Mouse (Mus musculus): ENCODE measurements around the gene Zfp300. TPM values are rescaled to one million over a fixed set of nuclear protein-coding genes. Genes with fewer than 3 reads are reported as not detected.
A peak's percentile ranks its signal among the peaks of the same experiment; 100 is the strongest.

Zfp300 gene
- polyA plus RNA-seq, 1 experiment, result 0.22 TPM

GRCm38 (mm10) chrX:21062544-21062890 is 26.8 kb downstream of the Zfp300 start:
- Histone ChIP-seq H3K36me3 (ENCODE audit: control insufficient read depth, insufficient read depth) (no peaks in the 10 kb centered on the region), H3K79me3 (ENCODE audit: low read depth) (no peaks in the 10 kb centered on the region), H3K79me2 (ENCODE audit: control insufficient read depth, insufficient read depth) (no peaks in the 10 kb centered on the region), H3ac (ENCODE audit: control insufficient read depth, insufficient read length, low read depth) (no peak overlapping the region), H3K4me3 (ENCODE audit: insufficient read depth, poor library complexity, severe bottlenecking) (no peak overlapping the region), H3K27me3 (ENCODE audit: control insufficient read depth, insufficient read depth, insufficient read length) (no peaks in the 10 kb centered on the region)
- TF ChIP-seq USF1 (IDR thresholded peaks at IDR 0.05; ENCODE audit: low read depth) (no peak), CEBPB (IDR thresholded peaks at IDR 0.05; ENCODE audit: low read depth) (no peak), MYOD1 (IDR thresholded peaks at IDR 0.05; ENCODE audit: control insufficient read depth, insufficient read length, low read depth) (no peak), CTCF (IDR thresholded peaks at IDR 0.05; ENCODE audit: control insufficient read depth, insufficient read depth, insufficient read length) (no peak), MYOG (IDR thresholded peaks at IDR 0.05; ENCODE audit: control insufficient read depth, extremely low read depth, insufficient read length) (no peak), FOSL1 (IDR thresholded peaks at IDR 0.05; ENCODE audit: insufficient read depth, low read length, poor library complexity, severe bottlenecking) (no peak), MAX (IDR thresholded peaks at IDR 0.05) (no peak)

GRCm38 (mm10) chrX:21061866-21062543 is 27.3 kb downstream of the Zfp300 start, which contains the start of gene Zfp182:
Gene Zfp182 (minus strand): TSS chrX:21062316.
- H3K79me3 ChIP-seq (ENCODE audit: low read depth), result no peaks in the 10 kb centered on the region

GRCm38 (mm10) chrX:21061460-21061859 is 27.9 kb downstream of the Zfp300 start:
- H3K36me3 ChIP-seq (ENCODE audit: control insufficient read depth, insufficient read depth), result no peaks in the 10 kb centered on the region
- TF ChIP-seq MYOG (IDR thresholded peaks at IDR 0.05; ENCODE audit: control insufficient read depth, extremely low read depth, insufficient read length), result no peak
- TF ChIP-seq FOSL1 (IDR thresholded peaks at IDR 0.05; ENCODE audit: insufficient read depth, low read length, poor library complexity, severe bottlenecking), result no peak
- no peak for TF ChIP-seq MAX (IDR thresholded peaks at IDR 0.05)
- peak overlapping the region; percentile 40 for H3K4me3 ChIP-seq (ENCODE audit: insufficient read depth, poor library complexity, severe bottlenecking)
- H3ac ChIP-seq (ENCODE audit: control insufficient read depth, insufficient read length, low read depth), result peak overlapping the region; percentile 79
- H3K79me2 ChIP-seq (ENCODE audit: control insufficient read depth, insufficient read depth), result no peaks in the 10 kb centered on the region
- no peaks in the 10 kb centered on the region for H3K27me3 ChIP-seq (ENCODE audit: control insufficient read depth, insufficient read depth, insufficient read length)
- H3K79me3 ChIP-seq (ENCODE audit: low read depth), result no peaks in the 10 kb centered on the region

More at GRCm38 (mm10) chrX:21061866-21062543, 27.3 kb downstream of the Zfp300 start, which contains the start of gene Zfp182:
- Histone ChIP-seq H3K27me3 (ENCODE audit: control insufficient read depth, insufficient read depth, insufficient read length) (no peaks in the 10 kb centered on the region), H3K36me3 (ENCODE audit: control insufficient read depth, insufficient read depth) (no peaks in the 10 kb centered on the region), H3K4me3 (ENCODE audit: insufficient read depth, poor library complexity, severe bottlenecking) (peak within 1 kb of the TSS; percentile 40), H3K79me2 (ENCODE audit: control insufficient read depth, insufficient read depth) (no peaks in the 10 kb centered on the region), H3ac (ENCODE audit: control insufficient read depth, insufficient read length, low read depth) (peak within 1 kb of the TSS; percentile 79)
- TF ChIP-seq MAX (IDR thresholded peaks at IDR 0.05) (no peak), MYOD1 (IDR thresholded peaks at IDR 0.05; ENCODE audit: control insufficient read depth, insufficient read length, low read depth) (no peak), CTCF (IDR thresholded peaks at IDR 0.05; ENCODE audit: control insufficient read depth, insufficient read depth, insufficient read length) (no peak), CEBPB (IDR thresholded peaks at IDR 0.05; ENCODE audit: low read depth) (no peak), USF1 (IDR thresholded peaks at IDR 0.05; ENCODE audit: low read depth) (no peak), FOSL1 (IDR thresholded peaks at IDR 0.05; ENCODE audit: insufficient read depth, low read length, poor library complexity, severe bottlenecking) (no peak), MYOG (IDR thresholded peaks at IDR 0.05; ENCODE audit: control insufficient read depth, extremely low read depth, insufficient read length) (no peak)

Other genes starting within 250 kb of the Zfp300 start
- 466 TPM for gene Timp1, start 219.4 kb downstream of the Zfp300 start, polyA plus RNA-seq (2012; fragmentation: generic; extraction: Trizol)
- gene Syn1, start 168.5 kb downstream of the Zfp300 start, polyA plus RNA-seq (2012; fragmentation: generic; extraction: Trizol), result 6.1 TPM
- 1.2 TPM for gene Cfp, start 158.0 kb downstream of the Zfp300 start, polyA plus RNA-seq (2012; fragmentation: generic; extraction: Trizol)
- 14.4 TPM for gene Elk1, start 138.9 kb downstream of the Zfp300 start, polyA plus RNA-seq (2012; fragmentation: generic; extraction: Trizol)
- gene Uxt, start 127.5 kb downstream of the Zfp300 start, polyA plus RNA-seq (2012; fragmentation: generic; extraction: Trizol), result 46.5 TPM
- 0.47 TPM for gene Zfp182, start 27.2 kb downstream of the Zfp300 start, polyA plus RNA-seq (2012; fragmentation: generic; extraction: Trizol)
- gene Spaca5, start 21.1 kb downstream of the Zfp300 start, polyA plus RNA-seq (2012; fragmentation: generic; extraction: Trizol), result not detected
- not detected for gene Ssxa1, start 26.3 kb upstream of the Zfp300 start, polyA plus RNA-seq (2012; fragmentation: generic; extraction: Trizol)
- not detected for gene Gm21876, start 86.1 kb upstream of the Zfp300 start, polyA plus RNA-seq (2012; fragmentation: generic; extraction: Trizol)

Measured in C2C12 (cell line).